Mouse (Mus musculus): ENCODE results near the gene C1qtnf1. TPM values are rescaled to one million over a fixed set of nuclear protein-coding genes. Genes with fewer than 3 reads are reported as not detected.

C1qtnf1 gene
- total RNA-seq, 2 experiments from 2014 or later = 4.3 to 4.6 TPM

- DNase-seq (ENCODE audit: low spot score in 2 of 2) = no peak
Measured at GRCm38 (mm10) chr11:118410073-118410444, 17.9 kb upstream of the C1qtnf1 start.

- no peak for DNase-seq (ENCODE audit: low spot score in 2 of 2)
Measured at GRCm38 (mm10) chr11:118410479-118410878, 17.5 kb upstream of the C1qtnf1 start.

GRCm38 (mm10) chr11:118411271-118411670 is 16.7 kb upstream of the C1qtnf1 start:
- DNase-seq (ENCODE audit: low spot score in 2 of 2) = no peak

GRCm38 (mm10) chr11:118412601-118413000 is 15.4 kb upstream of the C1qtnf1 start:
- DNase-seq (ENCODE audit: low spot score in 2 of 2) = no peak

DNA sequence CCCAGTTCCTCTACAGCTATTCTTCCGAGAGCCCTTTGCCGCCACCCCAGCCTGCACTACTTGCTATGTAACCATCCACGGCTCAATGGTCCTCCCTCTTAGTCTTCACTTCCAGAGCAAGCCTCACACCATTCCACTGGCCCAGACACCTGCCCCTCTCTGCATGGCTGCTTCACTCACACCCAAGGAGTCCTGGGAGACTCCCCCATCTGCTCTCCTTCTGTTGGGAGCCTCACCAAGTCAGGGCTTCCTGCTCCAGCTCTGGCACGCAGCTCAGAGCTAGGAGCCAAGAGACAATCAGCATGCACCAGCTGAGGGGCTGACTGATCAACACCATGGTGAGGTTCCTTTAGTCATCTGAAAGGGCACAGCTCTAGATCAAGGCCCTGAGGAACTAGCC is 14.9 kb upstream of the C1qtnf1 start:
- DNase-seq (ENCODE audit: low spot score in 2 of 2) = no peak

DNA sequence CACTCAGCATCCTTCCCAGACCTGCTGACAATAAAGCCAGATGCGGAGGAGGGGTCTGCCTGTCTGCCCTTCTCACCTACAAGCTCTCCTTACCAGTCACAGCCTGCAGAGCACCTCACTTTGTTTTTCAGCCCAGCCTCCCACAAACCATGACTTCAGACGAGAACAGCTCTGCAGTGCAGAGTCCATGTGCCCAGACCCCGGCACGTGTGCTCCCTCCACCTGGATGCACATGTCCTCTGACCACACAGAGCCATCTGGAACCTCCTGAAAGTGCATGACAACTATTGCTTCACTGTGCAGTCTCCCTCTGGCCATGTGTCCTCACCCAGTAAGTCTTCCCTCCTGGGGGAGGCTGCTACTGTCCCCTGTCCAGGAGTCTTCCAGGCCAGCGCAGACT is 13.7 kb upstream of the C1qtnf1 start:
- DNase-seq (ENCODE audit: low spot score in 2 of 2) = no peak

- no peak for DNase-seq (ENCODE audit: low spot score in 2 of 2)
Measured at GRCm38 (mm10) chr11:118415630-118416029, 12.4 kb upstream of the C1qtnf1 start.

DNA sequence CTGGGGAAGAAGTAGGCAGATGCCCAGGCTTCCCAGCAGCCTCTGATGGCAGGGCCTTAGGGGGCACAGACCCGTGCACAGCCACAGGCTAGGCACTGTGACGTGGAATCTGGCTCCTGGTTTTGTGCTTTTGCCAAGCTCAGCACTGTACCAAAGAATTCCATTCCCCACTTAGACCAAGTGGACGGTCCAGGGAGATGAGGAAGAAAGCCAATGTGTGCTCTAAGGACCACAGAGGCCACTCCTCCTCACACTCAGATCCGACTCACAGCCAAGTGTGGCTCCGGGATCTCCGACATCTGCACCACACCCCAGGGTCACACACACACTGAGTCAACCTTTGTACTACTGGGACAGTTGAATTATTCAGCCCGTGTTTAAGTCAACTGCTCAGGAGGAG is 12.0 kb upstream of the C1qtnf1 start:
- no peak for DNase-seq (ENCODE audit: low spot score in 2 of 2)

GRCm38 (mm10) chr11:118417496-118417895 is 10.5 kb upstream of the C1qtnf1 start:
- DNase-seq (ENCODE audit: low spot score in 2 of 2) = no peak

DNA sequence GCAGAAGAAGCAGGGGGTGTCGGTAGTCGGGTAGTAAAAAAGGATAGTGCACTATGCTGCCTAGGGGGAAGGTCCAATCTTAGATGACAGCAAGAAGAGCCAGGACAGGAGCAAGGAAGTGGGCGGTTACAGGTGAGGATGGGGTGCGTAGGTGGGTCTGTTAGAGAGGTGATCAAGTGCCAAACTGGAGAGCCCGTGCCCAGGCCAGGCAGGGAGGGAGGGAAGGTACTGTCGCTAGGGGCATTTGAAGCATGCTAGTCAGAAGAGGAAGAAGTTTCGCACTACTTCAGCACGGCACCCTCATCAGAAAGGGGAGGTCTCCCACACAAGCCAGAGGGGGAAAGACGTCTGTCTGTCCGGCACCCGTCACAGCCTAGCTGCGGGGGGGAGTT is 9.6 kb upstream of the C1qtnf1 start:
- no peak for DNase-seq (ENCODE audit: low spot score in 2 of 2)

- DNase-seq (ENCODE audit: low spot score in 2 of 2) = peak; percentile 98 to 99
Measured at GRCm38 (mm10) chr11:118418834-118419504, 9.0 kb upstream of the C1qtnf1 start, which contains the start of gene Cant1. Gene Cant1 (minus strand): TSS chr11:118419086.

GRCm38 (mm10) chr11:118420261-118420660 is 7.7 kb upstream of the C1qtnf1 start:
- no peak for DNase-seq (ENCODE audit: low spot score in 2 of 2)

DNA sequence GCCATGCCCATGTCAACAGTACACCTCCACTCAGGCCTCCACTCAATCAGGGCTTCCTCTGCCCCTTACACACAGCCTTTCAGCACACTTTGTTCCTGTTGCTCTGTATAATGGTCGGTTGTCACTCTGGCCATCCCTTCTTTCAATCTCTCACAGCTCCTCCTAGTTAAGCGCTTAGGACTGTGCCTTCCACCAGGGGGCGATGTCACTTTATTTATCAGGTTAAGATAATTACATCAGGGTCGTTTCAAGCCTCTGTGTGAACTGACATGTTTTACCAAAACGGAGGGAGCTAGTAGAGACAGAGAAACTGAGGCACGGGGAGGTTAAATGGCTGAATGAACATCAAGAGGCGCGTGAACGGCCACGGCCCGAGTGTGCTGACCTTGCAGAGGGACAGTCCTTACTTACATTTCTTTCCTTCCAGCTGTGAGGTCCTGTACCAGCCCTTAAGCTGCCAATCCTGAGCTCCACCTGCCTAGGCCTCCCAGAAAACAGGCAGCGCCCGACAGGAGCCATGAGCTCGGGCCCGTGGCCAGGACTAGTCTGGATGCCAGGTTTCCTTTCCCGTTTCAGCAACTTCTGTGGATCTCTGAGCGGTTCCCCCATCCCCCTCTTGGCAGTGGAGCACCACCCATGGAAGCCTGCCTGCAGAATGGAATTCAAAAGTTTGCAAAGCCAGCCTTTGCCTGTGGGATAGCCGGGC is 4.6 kb upstream of the C1qtnf1 start:
- DNase-seq (ENCODE audit: low spot score in 2 of 2) = peak; percentile 77 to 83

- no peak for DNase-seq (ENCODE audit: low spot score in 2 of 2)
Measured at GRCm38 (mm10) chr11:118424621-118425335, 3.2 kb upstream of the C1qtnf1 start.

- no peak for DNase-seq (ENCODE audit: low spot score in 2 of 2)
Measured at GRCm38 (mm10) chr11:118426765-118427164, 1.2 kb upstream of the C1qtnf1 start.

DNA sequence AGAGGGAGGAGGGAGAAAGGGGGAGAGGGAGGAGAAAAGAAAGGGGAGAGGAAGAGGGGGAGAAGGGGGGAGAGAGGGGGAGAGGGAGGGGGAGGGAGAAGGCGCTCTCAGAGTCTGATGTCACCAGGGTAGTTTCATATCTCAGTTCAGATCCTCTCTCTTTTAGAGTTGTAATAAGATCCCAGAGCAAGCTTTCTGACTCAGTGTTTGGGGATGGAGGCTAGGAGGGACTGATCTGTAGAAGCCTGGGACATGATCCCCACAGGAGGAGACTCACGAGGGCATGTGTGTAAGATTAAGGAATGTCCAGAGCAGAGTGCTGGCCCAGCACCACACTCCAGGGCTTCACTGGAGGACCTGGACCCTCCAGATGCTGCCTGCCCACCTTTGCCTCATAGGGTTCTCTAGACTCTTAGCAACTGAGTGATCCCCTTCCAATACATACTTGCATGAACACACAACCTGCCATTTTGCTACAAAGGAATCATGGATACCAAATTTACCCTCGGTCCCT is 680 bp upstream of the C1qtnf1 start:
- DNase-seq (ENCODE audit: low spot score in 2 of 2) = no peak

DNA sequence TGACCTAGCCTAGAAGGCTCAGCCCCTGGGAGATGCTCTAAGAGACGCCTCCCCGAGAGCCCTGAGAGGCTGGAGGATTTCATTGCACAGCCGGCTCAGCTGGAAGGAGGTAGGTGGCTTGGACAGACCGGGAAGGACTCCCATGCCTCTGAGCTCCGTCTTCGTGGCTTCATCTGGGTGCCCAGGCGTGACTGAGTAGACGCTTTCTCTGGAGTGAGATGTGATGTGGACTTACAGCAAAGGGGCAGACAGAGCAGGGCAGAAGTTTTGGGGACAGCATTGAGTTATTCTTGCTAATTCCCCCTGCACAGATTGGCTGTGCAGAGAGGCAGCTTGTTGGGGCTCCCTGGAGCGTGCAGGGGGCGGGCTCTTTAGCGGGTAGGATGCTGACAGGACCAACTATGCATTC is 461 bp downstream of the C1qtnf1 start:
- peak in 1 of 2 experiments; percentile 26 for DNase-seq (ENCODE audit: low spot score in 2 of 2)

- no peak for DNase-seq (ENCODE audit: low spot score in 2 of 2)
Measured at GRCm38 (mm10) chr11:118428944-118429709, 1.1 kb downstream of the C1qtnf1 start.

DNA sequence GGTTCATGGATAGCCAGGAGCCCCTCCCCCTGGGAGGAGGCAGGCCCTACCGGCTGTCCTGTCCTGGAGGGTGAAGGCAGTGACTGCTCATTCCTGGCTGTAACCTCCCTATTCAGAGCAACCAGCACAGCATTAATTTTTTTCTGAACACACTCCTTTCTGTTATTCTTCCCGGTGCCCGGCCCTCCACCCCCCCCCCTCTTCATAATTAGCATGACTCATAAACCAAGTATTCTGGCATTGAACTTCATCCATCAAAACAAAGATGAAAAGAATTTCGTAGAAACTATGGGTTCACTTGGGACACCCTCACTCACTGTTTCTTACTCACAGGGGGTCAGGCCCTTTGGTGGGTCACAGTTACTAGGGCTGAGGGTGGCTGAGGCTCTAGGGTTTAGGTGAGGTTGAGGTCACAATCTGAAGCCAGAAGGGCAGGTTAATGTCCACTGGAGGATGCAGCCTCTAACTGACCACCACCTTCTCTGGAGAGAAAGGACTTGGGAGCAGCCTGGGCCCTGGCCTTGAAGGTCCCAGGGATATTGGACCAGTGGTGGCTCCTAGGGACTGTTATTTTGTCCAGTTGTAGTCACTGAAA is 2.4 kb downstream of the C1qtnf1 start:
- no peak for DNase-seq (ENCODE audit: low spot score in 2 of 2)

- DNase-seq (ENCODE audit: low spot score in 2 of 2) = no peak
Measured at GRCm38 (mm10) chr11:118431100-118431948, 3.3 kb downstream of the C1qtnf1 start.
